Comparison of ENCODE assay signal across 27 mouse cellular contexts in the genomic region with DNA sequence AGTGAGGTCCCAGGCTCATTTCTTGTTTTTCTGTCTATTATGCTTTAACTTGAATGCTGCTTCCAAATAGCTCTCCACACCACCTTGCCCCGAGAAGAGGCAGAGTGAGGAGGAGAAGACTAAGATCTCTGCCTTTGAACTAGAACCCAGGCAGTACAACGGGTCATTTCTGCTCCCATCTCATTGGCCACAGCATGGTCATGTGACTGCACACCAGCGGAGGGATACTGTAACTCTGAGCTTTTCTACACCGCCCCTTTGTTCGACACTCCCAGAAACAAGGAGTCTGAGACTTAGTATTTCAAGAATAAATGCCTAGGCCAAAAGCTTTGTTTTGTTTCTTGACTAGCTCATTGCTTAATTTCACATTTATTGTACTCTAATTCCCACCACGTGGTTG.
"Had no signal": no experiment of that assay in that cellular context is flagged by ENCODE, and none has a peak within 500 bp of the region (broad histone marks: within the 10 kb centered on the region; RNA-seq: fewer than 3 reads in every experiment).

No protein-coding gene starts in this region.

- H3K4me2 ChIP-seq: heart, embryonic 11.5 days; heart, embryonic 13.5 days; heart, embryonic 15.5 days; hindbrain, embryonic 13.5 days; hindbrain, embryonic 15.5 days; limb, embryonic 12.5 days; liver, embryonic 11.5 days; liver, embryonic 13.5 days; liver, embryonic 15.5 days had no signal

- H3K9me3 ChIP-seq: heart, embryonic 13.5 days; heart, embryonic 15.5 days; hindbrain, embryonic 13.5 days; hindbrain, embryonic 15.5 days; limb, embryonic 10.5 days; limb, embryonic 12.5 days; liver, embryonic 13.5 days; liver, embryonic 15.5 days had no signal

- H3K27me3 ChIP-seq: heart, embryonic 13.5 days; heart, embryonic 15.5 days; hindbrain, embryonic 15.5 days; limb, embryonic 12.5 days; liver, embryonic 13.5 days; liver, embryonic 15.5 days had no signal

- H3K9ac ChIP-seq: heart, embryonic 13.5 days; heart, embryonic 15.5 days; hindbrain, embryonic 13.5 days; hindbrain, embryonic 15.5 days; limb, embryonic 12.5 days; liver, embryonic 13.5 days; liver, embryonic 15.5 days had no signal

- H3K4me3 ChIP-seq: gastrocnemius, adult 2 months; heart, embryonic 13.5 days; heart, embryonic 15.5 days; hindbrain, embryonic 13.5 days; hindbrain, embryonic 15.5 days; layer of hippocampus, adult 2 months; left cerebral cortex, adult 2 months; limb, embryonic 10.5 days; limb, embryonic 12.5 days; liver, embryonic 13.5 days; liver, embryonic 15.5 days had no signal

- H3K36me3 ChIP-seq: heart, embryonic 13.5 days; heart, embryonic 15.5 days; hindbrain, embryonic 13.5 days; hindbrain, embryonic 15.5 days; limb, embryonic 10.5 days; limb, embryonic 12.5 days; liver, embryonic 13.5 days; liver, embryonic 15.5 days had no signal

- DNase-seq: gastrocnemius, adult 2 months; gastrocnemius, postnatal 10 days; gastrocnemius, postnatal 36 days; heart, adult 18-20 months; heart, postnatal 14 days; heart, postnatal 36 days; kidney, adult 11 months; kidney, adult 2 months; kidney, adult 9 months; kidney, postnatal 10 days; kidney, postnatal 25 days; kidney, postnatal 4 days; liver; liver, embryonic 13.5 days had no signal

- H3K27ac ChIP-seq: gastrocnemius, adult 2 months; heart, embryonic 13.5 days; heart, embryonic 15.5 days; hindbrain, embryonic 13.5 days; hindbrain, embryonic 15.5 days; hindbrain, postnatal 0 days; layer of hippocampus, adult 2 months; left cerebral cortex, adult 2 months; limb, embryonic 10.5 days; limb, embryonic 12.5 days; liver, embryonic 13.5 days; liver, embryonic 15.5 days had no signal

- ATAC-seq: hindbrain, postnatal 0 days; intestine, embryonic 16.5 days had no signal

- H3K4me1 ChIP-seq: heart, embryonic 13.5 days; heart, embryonic 15.5 days; hindbrain, embryonic 13.5 days; hindbrain, embryonic 15.5 days; limb, embryonic 12.5 days; liver, embryonic 13.5 days; liver, embryonic 15.5 days had no signal
